8 mouse cellular contexts compared by ENCODE assay signal in the genomic region with DNA sequence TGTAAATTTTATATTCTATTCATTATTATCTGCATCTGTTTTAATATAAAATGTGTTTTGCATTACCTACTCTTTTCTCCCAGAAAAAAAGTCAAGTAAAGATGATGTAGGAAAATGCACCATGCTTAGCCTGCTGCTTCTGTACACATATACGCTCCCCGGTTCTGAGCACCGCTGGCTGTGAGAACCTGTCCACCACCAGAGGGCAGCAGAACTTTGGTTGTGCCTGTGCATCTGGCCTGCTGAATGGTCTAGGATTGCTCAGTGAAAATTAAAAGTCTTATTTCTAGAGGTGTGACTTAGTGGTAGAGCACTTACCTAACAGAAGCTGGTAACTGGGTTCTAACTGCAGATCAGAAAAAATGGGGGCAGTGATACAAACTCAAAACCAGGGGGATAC. TPM values are rescaled to one million over a fixed set of nuclear protein-coding genes. Genes with fewer than 3 reads are reported as not detected.
DNase-seq lines count a peak whose midpoint lies in the region; ATAC-seq and TF ChIP-seq lines count a peak whose summit lies in the region.

No protein-coding gene starts in this region.

- WGBS in heart, embryonic 10.5 days = 25% methylated on average over 3 of the region's 3 CpGs
- 20% methylated on average over 3 of the region's 3 CpGs for WGBS in kidney, embryonic 15.5 days
- 21% methylated on average over 3 of the region's 3 CpGs for WGBS in limb, embryonic 15.5 days

- no peak overlapping the region for H3K9ac ChIP-seq in kidney, embryonic 15.5 days
- H3K9ac ChIP-seq in limb, embryonic 15.5 days = no peak overlapping the region

- no peak for TF ChIP-seq POLR2A in bone marrow macrophage, adult 2 months (IDR thresholded peaks at IDR 0.05; ENCODE audit: borderline replicate concordance, low read depth, low read length)
- no peak for TF ChIP-seq POLR2A in embryonic fibroblast, embryonic 13.5 days (IDR thresholded peaks at IDR 0.05; ENCODE audit: low read depth, low read length)

- no peak overlapping the region for H3K27ac ChIP-seq in bone marrow macrophage, adult 2 months (ENCODE audit: insufficient read depth, low read depth, low read length)
- H3K27ac ChIP-seq in embryonic fibroblast, embryonic 13.5 days (ENCODE audit: insufficient read depth, low read length) = no peak overlapping the region
- peak overlapping the region; percentile 52; the same call in 1 of the 2 replicates for H3K27ac ChIP-seq in heart, embryonic 10.5 days
- H3K27ac ChIP-seq in kidney, embryonic 15.5 days = no peak overlapping the region
- no peak overlapping the region for H3K27ac ChIP-seq in limb, embryonic 15.5 days

- TF ChIP-seq CTCF in bone marrow macrophage, adult 2 months (IDR thresholded peaks at IDR 0.05; ENCODE audit: low read depth, low read length) = peak; percentile 71
- TF ChIP-seq CTCF in embryonic fibroblast, embryonic 13.5 days (IDR thresholded peaks at IDR 0.05; ENCODE audit: borderline replicate concordance, insufficient read depth, low read length) = peak; percentile 92

- no peaks in the 10 kb centered on the region for H3K27me3 ChIP-seq in heart, embryonic 10.5 days (ENCODE audit: insufficient read depth, poor library complexity, severe bottlenecking)
- no peaks in the 10 kb centered on the region for H3K27me3 ChIP-seq in kidney, embryonic 15.5 days
- H3K27me3 ChIP-seq in limb, embryonic 15.5 days = no peaks in the 10 kb centered on the region

- peaks cover 64% of the 10 kb centered on the region for H3K36me3 ChIP-seq in heart, embryonic 10.5 days
- peaks cover 62% of the 10 kb centered on the region for H3K36me3 ChIP-seq in kidney, embryonic 15.5 days
- peaks cover 52% of the 10 kb centered on the region for H3K36me3 ChIP-seq in limb, embryonic 15.5 days

- H3K4me2 ChIP-seq in kidney, embryonic 15.5 days = no peak overlapping the region
- H3K4me2 ChIP-seq in limb, embryonic 15.5 days = no peak overlapping the region

- DNase-seq in B cell, adult 2 months = peak; percentile 83
- DNase-seq in heart, embryonic 10.5 days (ENCODE audit: low spot score) = peak; percentile 90
- peak; percentile 67 to 71 for DNase-seq in spleen, postnatal 36 days (ENCODE audit: low spot score in 2 of 2)

- ATAC-seq in kidney, embryonic 15.5 days (replicated peaks; ENCODE audit: low FRiP score) = peak; percentile 81
- ATAC-seq in limb, embryonic 15.5 days (ENCODE audit: insufficient number of reproducible peaks, low FRiP score, low TSS enrichment, low read depth) = peak; percentile 80; the same call in 1 of the 2 replicates
- peak; percentile 80; the same call in 1 of the 2 replicates for ATAC-seq in monocyte, adult 5-6 weeks (replicated peaks; ENCODE audit: insufficient number of reproducible peaks, low FRiP score, low TSS enrichment, poor library complexity, severe bottlenecking)

- H3K9me3 ChIP-seq in heart, embryonic 10.5 days = no peaks in the 10 kb centered on the region
- no peaks in the 10 kb centered on the region for H3K9me3 ChIP-seq in kidney, embryonic 15.5 days (replicated peaks)
- no peaks in the 10 kb centered on the region for H3K9me3 ChIP-seq in limb, embryonic 15.5 days

- H3K4me3 ChIP-seq in bone marrow macrophage, adult 2 months (ENCODE audit: insufficient read depth, low read length) = no peak overlapping the region
- no peak overlapping the region for H3K4me3 ChIP-seq in embryonic fibroblast, embryonic 13.5 days (ENCODE audit: insufficient read depth, low read length)
- no peak overlapping the region for H3K4me3 ChIP-seq in heart, embryonic 10.5 days
- H3K4me3 ChIP-seq in kidney, embryonic 15.5 days (replicated peaks) = no peak overlapping the region
- no peak overlapping the region for H3K4me3 ChIP-seq in limb, embryonic 15.5 days

- no peaks in the 10 kb centered on the region for H3K4me1 ChIP-seq in bone marrow macrophage, adult 2 months (ENCODE audit: control insufficient read depth, insufficient read depth, low read length)
- no peaks in the 10 kb centered on the region for H3K4me1 ChIP-seq in embryonic fibroblast, embryonic 13.5 days (ENCODE audit: control insufficient read depth, insufficient read depth, low read length)
- peaks cover 32% of the 10 kb centered on the region for H3K4me1 ChIP-seq in heart, embryonic 10.5 days
- H3K4me1 ChIP-seq in kidney, embryonic 15.5 days = no peaks in the 10 kb centered on the region
- H3K4me1 ChIP-seq in limb, embryonic 15.5 days = no peaks in the 10 kb centered on the region

RNA-seq across cellular contexts. Expression of a gene that starts 19.1 kb away (rescaled TPM):
- not detected in 2 replicates for polyA plus RNA-seq in bone marrow macrophage, adult 2 months (2012; ENCODE audit: insufficient read depth, insufficient read length, missing spikeins)
- polyA plus RNA-seq in embryonic fibroblast, embryonic 13.5 days (2011; ENCODE audit: insufficient read length, low read depth, missing spikeins) = 0.77 and 0.81 TPM in 2 replicates
- 8.6 and 11.1 TPM in 2 replicates for polyA plus RNA-seq in heart, embryonic 10.5 days (2016; fragmentation: Nextera tagmentation; extraction: Ambion mirVana)
- polyA plus RNA-seq in kidney, embryonic 15.5 days (2015; fragmentation: Nextera tagmentation; extraction: Ambion mirVana) = 9.0 and 9.2 TPM in 2 replicates
- 18.9 and 25.6 TPM in 2 replicates for polyA plus RNA-seq in limb, embryonic 15.5 days (2015; fragmentation: Nextera tagmentation; extraction: Ambion mirVana)
- total RNA-seq in monocyte, adult 5-6 weeks (2017) = not detected in 3 replicates

RNA-seq across cellular contexts. Expression of a gene that starts 19.6 kb away (rescaled TPM):
- 106 and 108 TPM in 2 replicates for polyA plus RNA-seq in bone marrow macrophage, adult 2 months (2012; ENCODE audit: insufficient read depth, insufficient read length, missing spikeins)
- 236 and 266 TPM in 2 replicates for polyA plus RNA-seq in embryonic fibroblast, embryonic 13.5 days (2011; ENCODE audit: insufficient read length, low read depth, missing spikeins)
- polyA plus RNA-seq in heart, embryonic 10.5 days (2016; fragmentation: Nextera tagmentation; extraction: Ambion mirVana) = 252 and 254 TPM in 2 replicates
- polyA plus RNA-seq in kidney, embryonic 15.5 days (2015; fragmentation: Nextera tagmentation; extraction: Ambion mirVana) = 208 and 225 TPM in 2 replicates
- polyA plus RNA-seq in limb, embryonic 15.5 days (2015; fragmentation: Nextera tagmentation; extraction: Ambion mirVana) = 183 and 187 TPM in 2 replicates
- total RNA-seq in monocyte, adult 5-6 weeks (2017) = 117 to 151 TPM (median 134 TPM) in 3 replicates

RNA-seq across cellular contexts. Expression of a gene that starts 38.0 kb away (rescaled TPM):
- polyA plus RNA-seq in bone marrow macrophage, adult 2 months (2012; ENCODE audit: insufficient read depth, insufficient read length, missing spikeins) = 16.7 and 24.8 TPM in 2 replicates
- polyA plus RNA-seq in embryonic fibroblast, embryonic 13.5 days (2011; ENCODE audit: insufficient read length, low read depth, missing spikeins) = 18.2 and 21.9 TPM in 2 replicates
- 33.2 and 42.2 TPM in 2 replicates for polyA plus RNA-seq in heart, embryonic 10.5 days (2016; fragmentation: Nextera tagmentation; extraction: Ambion mirVana)
- polyA plus RNA-seq in kidney, embryonic 15.5 days (2015; fragmentation: Nextera tagmentation; extraction: Ambion mirVana) = 39.2 and 42.4 TPM in 2 replicates
- 34.7 and 36.4 TPM in 2 replicates for polyA plus RNA-seq in limb, embryonic 15.5 days (2015; fragmentation: Nextera tagmentation; extraction: Ambion mirVana)
- total RNA-seq in monocyte, adult 5-6 weeks (2017) = 8.5 to 26.3 TPM (median 9.7 TPM) in 3 replicates

RNA-seq across cellular contexts. Expression of a gene that starts 38.1 kb away (rescaled TPM):
- 84.0 and 102 TPM in 2 replicates for polyA plus RNA-seq in bone marrow macrophage, adult 2 months (2012; ENCODE audit: insufficient read depth, insufficient read length, missing spikeins)
- 99.4 and 118 TPM in 2 replicates for polyA plus RNA-seq in embryonic fibroblast, embryonic 13.5 days (2011; ENCODE audit: insufficient read length, low read depth, missing spikeins)
- polyA plus RNA-seq in heart, embryonic 10.5 days (2016; fragmentation: Nextera tagmentation; extraction: Ambion mirVana) = 276 and 329 TPM in 2 replicates
- polyA plus RNA-seq in kidney, embryonic 15.5 days (2015; fragmentation: Nextera tagmentation; extraction: Ambion mirVana) = 232 and 236 TPM in 2 replicates
- polyA plus RNA-seq in limb, embryonic 15.5 days (2015; fragmentation: Nextera tagmentation; extraction: Ambion mirVana) = 199 and 219 TPM in 2 replicates
- total RNA-seq in monocyte, adult 5-6 weeks (2017) = 58.5 to 72.9 TPM (median 61.1 TPM) in 3 replicates
